ENCODE assay signal across 10 mouse cellular contexts in the genomic region with DNA sequence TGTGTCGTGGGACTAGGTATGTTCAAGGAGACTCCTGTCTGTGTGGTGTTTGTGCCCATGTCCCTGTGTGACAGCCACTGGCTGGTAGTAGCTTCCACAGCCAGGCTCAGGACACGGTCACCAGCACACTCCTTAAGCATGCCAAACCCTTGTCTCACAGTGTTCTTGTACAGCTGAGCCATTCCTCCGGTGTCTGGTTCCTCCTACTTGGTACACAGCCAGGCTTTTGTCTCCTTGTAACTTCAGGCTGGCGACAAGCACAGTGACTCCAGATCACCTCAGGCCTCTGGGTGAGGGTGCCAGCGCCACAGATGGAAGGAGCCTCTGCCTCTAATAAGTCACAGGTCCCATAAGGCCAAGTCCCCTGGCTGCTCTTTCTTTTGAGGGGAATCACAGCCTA.
DNase-seq lines count a peak whose midpoint lies in the region; ATAC-seq lines count a peak whose summit lies in the region.
"Had no signal": no experiment of that assay in that cellular context is flagged by ENCODE, and none has a peak within 500 bp of the region (broad histone marks: within the 10 kb centered on the region; RNA-seq: fewer than 3 reads in every experiment).

No protein-coding gene starts in this region.

- H3K27me3 ChIP-seq in forebrain, embryonic 10.5 days (ENCODE audit: poor library complexity, severe bottlenecking): no peaks in the 10 kb centered on the region
- no peaks in the 10 kb centered on the region for H3K27me3 ChIP-seq in forebrain, embryonic 14.5 days (replicated peaks; ENCODE audit: control insufficient read depth, insufficient read depth, low read length)
- no peaks in the 10 kb centered on the region for H3K27me3 ChIP-seq in kidney, embryonic 15.5 days

- no peak overlapping the region for H3K4me3 ChIP-seq in forebrain, embryonic 10.5 days
- H3K4me3 ChIP-seq in forebrain, embryonic 14.5 days (ENCODE audit: low read depth, low read length): no peak overlapping the region
- H3K4me3 ChIP-seq in kidney, embryonic 15.5 days (replicated peaks): no peak overlapping the region

- no peaks in the 10 kb centered on the region for H3K36me3 ChIP-seq in forebrain, embryonic 10.5 days (replicated peaks)
- no peaks in the 10 kb centered on the region for H3K36me3 ChIP-seq in forebrain, embryonic 14.5 days (ENCODE audit: control insufficient read depth, insufficient read depth, low read length)
- H3K36me3 ChIP-seq in kidney, embryonic 15.5 days: no peaks in the 10 kb centered on the region

- 76% methylated on average over 5 of the region's 5 CpGs for WGBS in forebrain, embryonic 10.5 days
- WGBS in forebrain, embryonic 14.5 days: 54% methylated on average over 5 of the region's 5 CpGs
- 68% methylated on average over 5 of the region's 5 CpGs for WGBS in kidney, embryonic 15.5 days

- H3K9me3 ChIP-seq in forebrain, embryonic 10.5 days: no peaks in the 10 kb centered on the region
- no peaks in the 10 kb centered on the region for H3K9me3 ChIP-seq in forebrain, embryonic 14.5 days (replicated peaks; ENCODE audit: control insufficient read depth, low read length)
- no peaks in the 10 kb centered on the region for H3K9me3 ChIP-seq in kidney, embryonic 15.5 days (replicated peaks)

- no peak for ATAC-seq in forebrain, embryonic 14.5 days
- no peak for ATAC-seq in kidney, embryonic 15.5 days (replicated peaks; ENCODE audit: low FRiP score)
- ATAC-seq: CD4-positive, CD25-positive, alpha-beta regulatory T cell, adult 4 months had no signal

- no peak overlapping the region for H3K4me2 ChIP-seq in forebrain, embryonic 14.5 days (ENCODE audit: low read length)
- H3K4me2 ChIP-seq in kidney, embryonic 15.5 days: no peak overlapping the region

- peak overlapping the region; percentile 84 for H3K27ac ChIP-seq in forebrain, embryonic 10.5 days
- H3K27ac ChIP-seq in forebrain, embryonic 14.5 days (ENCODE audit: low read depth, low read length): no peak overlapping the region
- H3K27ac ChIP-seq in kidney, embryonic 15.5 days: no peak overlapping the region

- no peak overlapping the region for H3K9ac ChIP-seq in forebrain, embryonic 14.5 days (ENCODE audit: low read length)
- H3K9ac ChIP-seq in kidney, embryonic 15.5 days: no peak overlapping the region

- DNase-seq in forebrain, embryonic 10.5 days (ENCODE audit: extremely low spot score, low spot score): no peak
- DNase-seq in forebrain, embryonic 14.5 days (ENCODE audit: low spot score): no peak
- peak; percentile 9 to 12 for DNase-seq in kidney, adult 8-10 months
- peak; percentile 35 for DNase-seq in MN1 (ENCODE audit: low spot score)
- DNase-seq in kidney, postnatal 25 days: peak; percentile 34 to 48
- DNase-seq in ovary, postnatal 10 days (ENCODE audit: low spot score): no peak
- DNase-seq in gastrocnemius, postnatal 36 days: no peak
- DNase-seq: layer of hippocampus, adult 9-11 months had no signal

- peaks cover 41% of the 10 kb centered on the region for H3K4me1 ChIP-seq in forebrain, embryonic 10.5 days
- H3K4me1 ChIP-seq in forebrain, embryonic 14.5 days (ENCODE audit: control insufficient read depth, insufficient read depth, low read length): peaks cover 7% of the 10 kb centered on the region
- H3K4me1 ChIP-seq in kidney, embryonic 15.5 days: no peaks in the 10 kb centered on the region

- intact Hi-C loops in gastrocnemius, postnatal 36 days (cut with DNase I): no loop called here

Comparison
In these comparisons a context has a peak if more than half of its experiments do, and no peak if none do; other contexts are left out.
1. DNase-seq: peak in kidney, adult 8-10 months (2 of 2), MN1 (single experiment) and kidney, postnatal 25 days (2 of 2); none in forebrain, embryonic 10.5 days (single experiment), forebrain, embryonic 14.5 days (single experiment), ovary, postnatal 10 days (single experiment) and gastrocnemius, postnatal 36 days (0 of 2).